Mouse (Mus musculus): ENCODE measurements around the gene Ptprs. TPM values are rescaled to one million over a fixed set of nuclear protein-coding genes. Genes with fewer than 3 reads are reported as not detected.

The Ptprs gene
- polyA plus RNA-seq, 1 experiment, result 241 TPM

- TF ChIP-seq CTCF (IDR thresholded peaks at IDR 0.05; ENCODE audit: insufficient read depth, low read depth, low read length) (no peak), POLR2A (IDR thresholded peaks at IDR 0.05; ENCODE audit: insufficient read depth, low read depth, low read length) (no peak)
- peaks cover 57% of the 10 kb centered on the region for H3K4me1 ChIP-seq (ENCODE audit: control insufficient read depth, insufficient read depth, low read length)
- 83% methylated on average over 2 of the region's 2 CpGs for WGBS
- no peak overlapping the region for H3K4me3 ChIP-seq (ENCODE audit: insufficient read depth, low read depth, low read length)
- H3K27ac ChIP-seq (ENCODE audit: insufficient read depth, low read depth, low read length), result no peak overlapping the region
Observed at GRCm38 (mm10) chr17:56447716-56448115, 28.6 kb downstream of the Ptprs start.

DNA sequence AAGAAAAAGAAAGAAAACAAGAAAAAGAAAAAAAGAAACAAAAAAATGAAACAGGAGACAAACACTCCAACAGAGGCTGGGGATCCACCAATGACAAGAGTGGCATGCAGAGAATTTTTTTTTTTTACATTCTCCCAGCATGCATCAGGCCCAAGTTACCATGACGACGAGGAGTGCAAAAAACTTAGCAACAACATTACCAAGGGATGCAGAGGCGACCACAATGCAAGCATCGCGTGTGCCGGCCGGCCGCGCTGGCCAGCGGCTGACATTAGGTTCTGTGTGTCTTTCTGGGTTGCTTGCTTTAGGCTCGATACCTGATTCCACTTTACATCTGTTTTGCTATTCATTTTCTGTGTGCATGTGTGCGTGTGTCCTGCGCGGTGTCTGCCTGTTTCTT is 30.9 kb downstream of the Ptprs start:
- H3K27ac ChIP-seq (ENCODE audit: insufficient read depth, low read depth, low read length), result no peak overlapping the region
- 38% methylated on average over 14 of the region's 14 CpGs for WGBS
- H3K4me3 ChIP-seq (ENCODE audit: insufficient read depth, low read depth, low read length), result no peak overlapping the region
- TF ChIP-seq POLR2A (IDR thresholded peaks at IDR 0.05; ENCODE audit: insufficient read depth, low read depth, low read length) (no peak), CTCF (IDR thresholded peaks at IDR 0.05; ENCODE audit: insufficient read depth, low read depth, low read length) (no peak)
- peaks cover 60% of the 10 kb centered on the region for H3K4me1 ChIP-seq (ENCODE audit: control insufficient read depth, insufficient read depth, low read length)

DNA sequence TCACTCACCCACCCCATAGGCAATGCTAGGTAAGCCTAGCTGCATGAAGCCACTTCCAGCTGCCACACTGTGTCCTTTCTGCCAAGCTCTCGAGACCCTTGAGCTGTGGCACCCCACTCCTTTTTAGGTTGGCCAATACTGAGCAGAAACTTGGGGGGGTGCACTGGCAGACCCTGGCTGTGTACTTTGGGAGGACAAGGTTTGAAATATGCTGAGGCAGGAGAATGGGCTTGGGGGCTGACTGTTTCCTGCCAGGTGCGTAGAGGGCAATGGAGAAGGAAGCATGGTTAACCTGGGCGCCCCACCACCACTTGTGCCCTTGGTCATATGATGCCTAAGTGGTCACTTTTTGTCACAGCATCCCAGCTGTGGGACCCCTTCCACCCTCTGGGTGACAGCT is 31.5 kb downstream of the Ptprs start:
- TF ChIP-seq POLR2A (IDR thresholded peaks at IDR 0.05; ENCODE audit: insufficient read depth, low read depth, low read length), result no peak
- no peak for TF ChIP-seq CTCF (IDR thresholded peaks at IDR 0.05; ENCODE audit: insufficient read depth, low read depth, low read length)
- 90% methylated on average over 3 of the region's 3 CpGs for WGBS
- no peak overlapping the region for H3K4me3 ChIP-seq (ENCODE audit: insufficient read depth, low read depth, low read length)
- H3K4me1 ChIP-seq (ENCODE audit: control insufficient read depth, insufficient read depth, low read length), result peaks cover 66% of the 10 kb centered on the region
- no peak overlapping the region for H3K27ac ChIP-seq (ENCODE audit: insufficient read depth, low read depth, low read length)

GRCm38 (mm10) chr17:56443341-56443795 is 32.9 kb downstream of the Ptprs start:
- Histone ChIP-seq H3K4me1 (ENCODE audit: control insufficient read depth, insufficient read depth, low read length) (peaks cover 70% of the 10 kb centered on the region), H3K27ac (ENCODE audit: insufficient read depth, low read depth, low read length) (no peak overlapping the region), H3K4me3 (ENCODE audit: insufficient read depth, low read depth, low read length) (no peak overlapping the region)
- TF ChIP-seq CTCF (IDR thresholded peaks at IDR 0.05; ENCODE audit: insufficient read depth, low read depth, low read length) (no peak), POLR2A (IDR thresholded peaks at IDR 0.05; ENCODE audit: insufficient read depth, low read depth, low read length) (no peak)
- 81% methylated on average over 5 of the region's 5 CpGs for WGBS

DNA sequence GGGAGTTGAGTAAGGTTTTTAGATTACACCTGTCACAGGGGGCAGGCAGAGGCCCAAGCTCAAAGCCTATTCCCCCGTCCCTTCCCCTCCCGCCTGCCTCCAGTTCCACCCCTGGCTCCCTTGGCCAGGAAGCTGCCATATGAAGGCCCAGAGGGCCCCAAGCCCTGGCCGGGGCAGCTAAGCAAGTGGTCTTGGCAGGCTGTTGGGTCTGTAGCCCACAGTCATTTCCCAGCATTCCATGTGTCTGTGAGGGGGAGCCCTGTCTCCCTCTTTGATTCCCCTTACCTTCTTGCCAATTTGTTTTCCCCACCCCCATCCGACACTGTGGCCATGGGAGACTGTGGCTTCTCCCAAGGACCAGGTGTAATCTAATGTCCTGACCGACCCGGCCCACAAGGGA is 34.0 kb downstream of the Ptprs start:
- WGBS, result 50% methylated on average over 6 of the region's 6 CpGs
- peaks cover 64% of the 10 kb centered on the region for H3K4me1 ChIP-seq (ENCODE audit: control insufficient read depth, insufficient read depth, low read length)
- H3K27ac ChIP-seq (ENCODE audit: insufficient read depth, low read depth, low read length), result no peak overlapping the region
- no peak overlapping the region for H3K4me3 ChIP-seq (ENCODE audit: insufficient read depth, low read depth, low read length)
- TF ChIP-seq CTCF (IDR thresholded peaks at IDR 0.05; ENCODE audit: insufficient read depth, low read depth, low read length) (no peak), POLR2A (IDR thresholded peaks at IDR 0.05; ENCODE audit: insufficient read depth, low read depth, low read length) (no peak)

GRCm38 (mm10) chr17:56439731-56440460 is 36.4 kb downstream of the Ptprs start:
- TF ChIP-seq CTCF (IDR thresholded peaks at IDR 0.05; ENCODE audit: insufficient read depth, low read depth, low read length) (no peak), POLR2A (IDR thresholded peaks at IDR 0.05; ENCODE audit: insufficient read depth, low read depth, low read length) (no peak)
- H3K27ac ChIP-seq (ENCODE audit: insufficient read depth, low read depth, low read length), result peak overlapping the region; percentile 30
- peaks cover 45% of the 10 kb centered on the region for H3K4me1 ChIP-seq (ENCODE audit: control insufficient read depth, insufficient read depth, low read length)
- 31% methylated on average over 15 of the region's 15 CpGs for WGBS
- H3K4me3 ChIP-seq (ENCODE audit: insufficient read depth, low read depth, low read length), result no peak overlapping the region

GRCm38 (mm10) chr17:56431582-56431981 is 44.7 kb downstream of the Ptprs start:
- Histone ChIP-seq H3K27ac (ENCODE audit: insufficient read depth, low read depth, low read length) (no peak overlapping the region), H3K4me3 (ENCODE audit: insufficient read depth, low read depth, low read length) (no peak overlapping the region), H3K4me1 (ENCODE audit: control insufficient read depth, insufficient read depth, low read length) (peaks cover 2% of the 10 kb centered on the region)
- TF ChIP-seq POLR2A (IDR thresholded peaks at IDR 0.05; ENCODE audit: insufficient read depth, low read depth, low read length) (no peak), CTCF (IDR thresholded peaks at IDR 0.05; ENCODE audit: insufficient read depth, low read depth, low read length) (no peak)
- WGBS, result 85% methylated on average over 3 of the region's 3 CpGs

- H3K4me3 ChIP-seq (ENCODE audit: insufficient read depth, low read depth, low read length), result no peak overlapping the region
- H3K4me1 ChIP-seq (ENCODE audit: control insufficient read depth, insufficient read depth, low read length), result peaks cover 24% of the 10 kb centered on the region
- TF ChIP-seq CTCF (IDR thresholded peaks at IDR 0.05; ENCODE audit: insufficient read depth, low read depth, low read length), result no peak
- no peak overlapping the region for H3K27ac ChIP-seq (ENCODE audit: insufficient read depth, low read depth, low read length)
- WGBS, result 87% methylated on average over 28 of the region's 28 CpGs
Observed at GRCm38 (mm10) chr17:56427857-56428256, 48.4 kb downstream of the Ptprs start.

GRCm38 (mm10) chr17:56425941-56426340 is 50.3 kb downstream of the Ptprs start:
- Histone ChIP-seq H3K4me1 (ENCODE audit: control insufficient read depth, insufficient read depth, low read length) (peaks cover 24% of the 10 kb centered on the region), H3K4me3 (ENCODE audit: insufficient read depth, low read depth, low read length) (peak overlapping the region; percentile 56), H3K27ac (ENCODE audit: insufficient read depth, low read depth, low read length) (no peak overlapping the region)
- TF ChIP-seq POLR2A (IDR thresholded peaks at IDR 0.05; ENCODE audit: insufficient read depth, low read depth, low read length) (no peak), CTCF (IDR thresholded peaks at IDR 0.05; ENCODE audit: insufficient read depth, low read depth, low read length) (no peak)
- 42% methylated on average over 3 of the region's 3 CpGs for WGBS

Measured in olfactory bulb, adult 2 months (tissue).